Mouse (Mus musculus) adrenal gland, postnatal 10 days (tissue): ENCODE results near the gene Ube4a. TPM values are rescaled to one million over a fixed set of nuclear protein-coding genes. Genes with fewer than 3 reads are reported as not detected.

ENCODE experiments used
- DNase-seq: peaks from one replicate; pipeline ENCODE4 v3.0.0; 2021; ENCODE audit warnings: mixed read lengths
- total RNA-seq, 2 experiments: library from RNA; stranded (reverse); gene quantifications; 2 replicates each; pipeline ENCODE4 v1.2.3; 2021

Gene Ube4a
- total RNA-seq, 2 experiments from 2014 or later, result 77.5 to 91.0 TPM

DNA sequence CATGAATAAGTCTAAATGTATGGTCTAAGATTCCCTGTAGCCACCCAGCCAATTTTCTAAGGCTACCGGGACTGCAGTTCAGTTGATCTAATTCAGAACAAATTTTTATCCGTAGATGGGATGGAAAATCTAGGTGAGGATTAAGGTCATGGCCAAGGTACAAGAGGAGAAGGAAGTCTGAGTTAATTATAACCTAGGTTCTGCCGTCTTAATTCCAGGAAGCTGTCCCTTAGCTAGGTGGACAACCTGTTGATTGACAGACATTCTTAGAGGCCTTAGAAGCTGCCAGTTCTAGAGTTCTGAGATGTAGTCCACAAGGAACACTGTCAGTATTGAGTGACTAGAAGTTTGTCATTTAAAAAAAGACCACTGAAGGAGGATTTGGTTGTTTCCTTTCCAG is 65.7 kb downstream of the Ube4a start:
- DNase-seq, result no peak

DNA sequence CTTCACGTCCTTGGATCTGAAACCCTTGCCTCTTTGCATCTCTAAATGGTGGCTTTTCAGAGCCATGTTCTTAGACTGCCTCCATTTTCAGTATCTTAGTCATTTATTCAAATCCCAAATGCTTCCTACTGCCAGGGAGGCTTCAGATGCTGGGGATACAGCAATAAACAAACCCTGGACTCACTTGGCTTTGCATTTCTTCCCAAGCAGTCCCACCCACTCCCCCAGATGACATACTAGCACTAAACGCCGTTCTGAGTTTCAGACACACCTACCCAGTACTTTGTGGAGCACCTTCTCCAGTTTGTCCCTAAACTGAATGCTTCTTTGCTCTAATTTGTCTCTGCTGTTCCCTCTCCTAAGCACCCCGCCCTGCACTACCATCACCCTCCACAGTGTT is 68.4 kb downstream of the Ube4a start:
- no peak for DNase-seq

GRCm38 (mm10) chr9:44892664-44893063 is 72.7 kb downstream of the Ube4a start:
- no peak for DNase-seq

- DNase-seq, result no peak
Measured at GRCm38 (mm10) chr9:44891210-44891609, 74.2 kb downstream of the Ube4a start.

GRCm38 (mm10) chr9:44890122-44890521 is 75.3 kb downstream of the Ube4a start:
- no peak for DNase-seq

GRCm38 (mm10) chr9:44888114-44888624 is 77.2 kb downstream of the Ube4a start:
- no peak for DNase-seq

GRCm38 (mm10) chr9:44882981-44883569 is 82.3 kb downstream of the Ube4a start:
- no peak for DNase-seq

- DNase-seq, result peak; percentile 58
Measured at GRCm38 (mm10) chr9:44882436-44882980, 82.9 kb downstream of the Ube4a start.

GRCm38 (mm10) chr9:44881941-44882435 is 83.4 kb downstream of the Ube4a start:
- peak; percentile 85 for DNase-seq

DNA sequence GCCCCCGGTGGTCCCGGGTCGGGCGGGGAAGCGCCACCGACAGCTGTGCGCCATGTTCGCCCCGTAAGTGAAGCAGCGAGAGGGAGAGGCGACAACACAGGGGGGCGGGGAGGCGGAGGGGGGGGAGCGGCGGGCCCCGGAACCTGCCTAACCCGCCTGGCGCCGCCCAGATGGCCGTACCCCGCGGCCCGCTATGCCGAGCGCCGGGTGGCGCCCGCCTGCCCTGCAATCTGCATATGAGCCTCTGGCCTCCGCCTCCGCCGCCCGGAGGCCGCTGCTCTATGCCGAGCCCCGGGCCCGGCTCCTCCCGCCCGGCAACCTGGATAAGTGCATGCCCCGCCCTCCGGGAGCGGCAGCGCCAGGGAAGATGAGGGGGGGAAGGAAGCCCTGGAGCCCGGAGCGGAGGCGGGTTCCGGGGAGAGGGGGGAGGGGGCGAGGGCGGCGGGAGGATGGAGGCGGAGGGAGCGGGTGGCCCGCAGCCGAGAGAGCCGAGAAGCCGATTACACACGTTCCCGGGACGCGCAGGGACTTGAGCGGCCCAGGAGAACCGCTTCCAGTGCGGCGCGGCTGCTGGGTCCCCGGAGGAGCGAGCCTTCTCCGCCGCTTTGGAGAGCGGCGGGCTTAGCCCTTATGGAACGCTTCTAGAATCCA is 84.1 kb downstream of the Ube4a start, which contains the start of gene Kmt2a:
Gene Kmt2a (minus strand): TSS at position 76 of the 651 bp plus-strand sequence.
- peak; percentile 100 for DNase-seq

GRCm38 (mm10) chr9:44880309-44881081 is 84.9 kb downstream of the Ube4a start:
- DNase-seq, result peak; percentile 37

DNA sequence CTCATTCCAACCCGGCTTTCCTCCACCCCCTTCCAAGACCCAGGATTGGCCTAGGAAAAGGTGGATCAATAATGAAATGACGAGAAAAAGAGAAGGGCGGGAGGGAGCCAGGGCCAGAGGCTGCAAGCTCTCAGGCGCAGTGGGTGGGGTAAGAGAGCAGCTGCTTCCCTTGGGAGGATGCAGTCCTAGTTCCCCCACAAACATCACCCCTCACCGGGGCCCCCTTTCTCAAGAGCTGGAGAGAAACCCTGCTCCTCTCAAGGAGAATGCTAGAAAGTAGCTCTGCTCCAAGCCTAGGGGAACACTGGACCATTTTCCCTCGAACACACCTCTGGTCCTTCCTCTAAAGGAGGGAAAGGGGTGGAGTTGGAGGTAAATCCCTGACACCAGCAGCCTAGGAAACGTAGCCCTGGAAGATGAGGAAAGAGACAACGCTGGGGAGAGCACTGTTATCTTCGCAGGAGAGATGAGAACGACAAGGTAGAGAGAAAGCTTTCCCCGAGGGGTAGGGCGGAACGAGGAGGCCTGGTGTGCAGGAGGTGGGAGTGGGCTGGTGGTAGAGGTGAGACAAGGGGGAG is 85.6 kb downstream of the Ube4a start:
- DNase-seq, result no peak

GRCm38 (mm10) chr9:44878776-44879500 is 86.5 kb downstream of the Ube4a start:
- no peak for DNase-seq

DNA sequence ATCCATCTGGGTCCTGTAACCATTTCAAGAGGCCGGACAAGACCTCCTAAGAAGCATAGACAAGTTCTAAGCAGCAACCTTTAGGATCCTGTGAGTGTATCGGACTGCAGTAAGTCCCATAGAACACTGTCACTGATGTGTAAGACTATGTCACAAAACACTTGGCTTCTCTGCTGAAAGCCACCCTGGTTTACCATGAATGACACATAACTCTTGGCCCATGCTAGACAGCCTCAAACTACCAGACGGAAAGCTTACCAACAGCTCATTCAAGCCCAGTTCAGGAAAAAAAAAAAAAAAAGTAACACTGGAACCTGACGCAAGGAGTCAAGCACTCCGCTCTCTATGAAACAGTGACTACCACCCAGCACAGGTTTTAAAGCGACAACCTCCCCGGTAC is 87.7 kb downstream of the Ube4a start:
- no peak for DNase-seq

DNA sequence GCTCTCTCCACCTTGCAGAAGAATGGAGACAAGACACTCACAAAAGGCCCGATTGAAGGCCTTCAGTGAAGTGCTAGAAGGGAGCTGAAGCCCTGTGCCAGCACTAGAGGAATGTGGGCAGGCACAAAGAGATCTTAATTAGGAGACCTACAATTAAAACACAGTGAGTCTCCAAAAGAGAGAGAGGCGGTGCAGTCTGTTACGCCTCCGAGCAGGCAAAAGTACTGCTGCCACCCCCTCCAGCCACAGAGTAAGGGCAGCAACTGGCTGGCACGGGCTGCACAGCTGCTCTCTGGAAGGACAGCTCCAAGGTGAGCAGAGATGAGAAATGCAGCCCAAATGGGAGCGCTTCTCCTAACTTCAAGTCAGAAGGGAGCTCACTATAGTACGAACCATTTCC is 89.9 kb downstream of the Ube4a start:
- peak; percentile 68 for DNase-seq

DNA sequence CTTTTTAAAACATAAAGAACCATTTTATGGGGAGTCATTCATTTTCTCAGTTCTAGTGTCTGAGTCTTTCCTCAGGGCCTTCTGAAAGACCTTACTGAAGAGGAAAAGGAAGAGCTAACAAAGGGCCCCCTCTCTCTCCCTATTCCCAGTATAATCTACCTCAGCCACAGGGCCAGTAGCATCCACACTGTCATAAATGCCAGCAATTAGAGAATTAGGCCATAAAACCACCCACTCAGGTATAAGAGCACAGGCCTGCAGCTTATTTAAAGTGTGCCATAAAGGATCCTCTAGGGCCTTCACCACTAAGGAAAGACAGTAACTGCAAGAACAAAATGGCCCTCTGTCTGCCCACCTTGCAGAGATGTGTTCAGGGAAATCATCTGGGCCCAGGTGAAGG is 91.2 kb downstream of the Ube4a start:
- DNase-seq, result no peak

DNA sequence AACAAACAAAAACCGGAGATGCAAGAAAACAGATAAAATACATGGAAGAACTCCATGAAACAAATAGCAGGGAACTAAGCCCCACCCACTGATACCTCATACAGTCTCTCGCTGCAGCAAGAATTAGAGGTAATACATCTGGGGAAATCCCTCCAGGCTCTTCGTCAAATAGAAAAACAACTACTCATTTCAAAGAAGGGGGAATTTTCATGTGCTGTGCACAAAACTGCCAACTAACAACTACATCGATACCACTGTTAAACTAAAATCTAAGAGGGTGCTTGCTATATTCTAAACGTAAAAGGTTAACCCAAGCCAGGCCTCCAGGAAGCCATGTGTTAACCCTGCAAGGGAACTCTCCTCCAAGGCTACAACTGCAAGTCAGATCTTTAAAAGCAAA is 91.7 kb downstream of the Ube4a start:
- DNase-seq, result no peak
